Mouse (Mus musculus): ENCODE measurements around the gene Mif4gd.

GRCm38 (mm10) chr11:115628465-115629101, 15.8 kb upstream of the Mif4gd start:
- TF ChIP-seq CTCF (IDR thresholded peaks at IDR 0.05; ENCODE audit: low read depth, low read length) (no peak), TAL1 (conservative IDR thresholded peaks at IDR 0.05; ENCODE audit: low read depth, low read length) (no peak), GATA2 (IDR thresholded peaks at IDR 0.05; ENCODE audit: borderline replicate concordance, low read depth, low read length) (no peak), GATA1 (IDR thresholded peaks at IDR 0.05; ENCODE audit: borderline replicate concordance, low read length) (no peak), POLR2AphosphoS5 (IDR thresholded peaks at IDR 0.05; ENCODE audit: insufficient replicate concordance, low read depth, low read length) (no peak)

Data from G1E (cell line).